Mouse (Mus musculus) embryo, embryonic 9.5 days (tissue): ENCODE data around the gene Pygo2.

Experiments used
- DNase-seq: peaks from one replicate; pipeline ENCODE4 v3.0.0-alpha.2; 2017; ENCODE audit errors: extremely low spot score

Gene Pygo2

GRCm38 (mm10) chr3:89430171-89431159 is at the start of gene Pygo2:
Pygo2 (plus strand) TSS chr3:89430214.
- peak; percentile 95 for DNase-seq

- no peak for DNase-seq
Observed at GRCm38 (mm10) chr3:89380291-89380690, 49.7 kb upstream of the Pygo2 start.

- no peak for DNase-seq
Observed at GRCm38 (mm10) chr3:89380711-89381110, 49.3 kb upstream of the Pygo2 start.

- DNase-seq: no peak
Observed at GRCm38 (mm10) chr3:89381233-89381632, 48.8 kb upstream of the Pygo2 start.

GRCm38 (mm10) chr3:89382033-89382882 is 47.8 kb upstream of the Pygo2 start:
- no peak for DNase-seq

GRCm38 (mm10) chr3:89382950-89383349 is 47.1 kb upstream of the Pygo2 start:
- no peak for DNase-seq

GRCm38 (mm10) chr3:89383651-89384255 is 46.3 kb upstream of the Pygo2 start:
- no peak for DNase-seq

- no peak for DNase-seq
Observed at GRCm38 (mm10) chr3:89384331-89385076, 45.5 kb upstream of the Pygo2 start.

GRCm38 (mm10) chr3:89385451-89385850 is 44.6 kb upstream of the Pygo2 start:
- DNase-seq: no peak

- DNase-seq: no peak
Observed at GRCm38 (mm10) chr3:89386438-89387420, 43.3 kb upstream of the Pygo2 start.

- no peak for DNase-seq
Observed at GRCm38 (mm10) chr3:89387632-89388031, 42.4 kb upstream of the Pygo2 start.

GRCm38 (mm10) chr3:89388134-89388881 is 41.7 kb upstream of the Pygo2 start:
- no peak for DNase-seq

GRCm38 (mm10) chr3:89388901-89389740 is 40.9 kb upstream of the Pygo2 start:
- DNase-seq: no peak

- no peak for DNase-seq
Observed at GRCm38 (mm10) chr3:89390111-89390515, 39.9 kb upstream of the Pygo2 start.

- no peak for DNase-seq
Observed at GRCm38 (mm10) chr3:89390699-89391662, 39.0 kb upstream of the Pygo2 start.

- DNase-seq: peak; percentile 68
Observed at GRCm38 (mm10) chr3:89391663-89392511, 38.1 kb upstream of the Pygo2 start.
